Mouse (Mus musculus) right cerebral cortex, postnatal 36 days (tissue): Measurements from ENCODE around the gene Gzma.

ENCODE experiments used
- DNase-seq, 2 experiments: peaks; one replicate each; pipeline ENCODE4 v3.0.0; 2022; ENCODE audit warnings: low spot score in 2 of 2, mixed read lengths in 1 of 2

Gzma gene

GRCm38 (mm10) chr13:113100879-113101278, at the start of gene Gzma:
Gene Gzma, minus strand, starts transcription at chr13:113100981.
- DNase-seq, result no peak

GRCm38 (mm10) chr13:113139597-113139996, 38.8 kb upstream of the Gzma start:
- no peak for DNase-seq

GRCm38 (mm10) chr13:113129974-113130373, 29.2 kb upstream of the Gzma start:
- no peak for DNase-seq

- DNase-seq, result no peak
Observed at GRCm38 (mm10) chr13:113121326-113121725, 20.5 kb upstream of the Gzma start.

- no peak for DNase-seq
Observed at GRCm38 (mm10) chr13:113120324-113121237, 19.8 kb upstream of the Gzma start.

GRCm38 (mm10) chr13:113118977-113119376, 18.2 kb upstream of the Gzma start:
- DNase-seq, result no peak

- no peak for DNase-seq
Observed at GRCm38 (mm10) chr13:113104759-113105158, 4.0 kb upstream of the Gzma start.

- no peak for DNase-seq
Observed at GRCm38 (mm10) chr13:113101804-113102203, 1.0 kb upstream of the Gzma start.

GRCm38 (mm10) chr13:113098406-113098805, 2.4 kb downstream of the Gzma start:
- no peak for DNase-seq

- DNase-seq, result no peak
Observed at GRCm38 (mm10) chr13:113097011-113097410, 3.8 kb downstream of the Gzma start.

- no peak for DNase-seq
Observed at GRCm38 (mm10) chr13:113094618-113095017, 6.2 kb downstream of the Gzma start.

- no peak for DNase-seq
Observed at GRCm38 (mm10) chr13:113090489-113090888, 10.3 kb downstream of the Gzma start.

GRCm38 (mm10) chr13:113087226-113088017, 13.4 kb downstream of the Gzma start:
- DNase-seq, result no peak

- DNase-seq, result no peak
Observed at GRCm38 (mm10) chr13:113084732-113085131, 16.0 kb downstream of the Gzma start.

GRCm38 (mm10) chr13:113082101-113082500, 18.7 kb downstream of the Gzma start:
- DNase-seq, result no peak

- no peak for DNase-seq
Observed at GRCm38 (mm10) chr13:113079021-113079420, 21.8 kb downstream of the Gzma start.

GRCm38 (mm10) chr13:113064542-113064941, 36.2 kb downstream of the Gzma start:
- no peak for DNase-seq

GRCm38 (mm10) chr13:113061746-113062145, 39.0 kb downstream of the Gzma start:
- DNase-seq, result no peak

GRCm38 (mm10) chr13:113055826-113056225, 45.0 kb downstream of the Gzma start:
- no peak for DNase-seq

GRCm38 (mm10) chr13:113054230-113054629, 46.6 kb downstream of the Gzma start:
- DNase-seq, result no peak

- no peak for DNase-seq
Observed at GRCm38 (mm10) chr13:113047647-113048046, 53.1 kb downstream of the Gzma start.

GRCm38 (mm10) chr13:113047018-113047417, 53.8 kb downstream of the Gzma start:
- DNase-seq, result no peak
